Mouse (Mus musculus) liver, embryonic 13.5 days (tissue): ENCODE data around the gene Dmap1. TPM values are rescaled to one million over a fixed set of nuclear protein-coding genes. Genes with fewer than 3 reads are reported as not detected.
A peak's percentile ranks its signal among the peaks of the same experiment; 100 is the strongest.

ENCODE experiments used
- ATAC-seq: fragments of 200-750 bp; cut with Nextera tagmentation; 2 replicates; pipeline ENCODE4 v1.8.0; 2017; ENCODE audit warnings: low read depth, mild to moderate bottlenecking, moderate number of reproducible peaks, moderate library complexity
- DNase-seq: peaks from one replicate; pipeline ENCODE4 v3.0.0; 2022
- H3K27ac ChIP-seq: fragments of 300-500 bp; sonication (generic); 2 replicates; pipeline ENCODE4 v1.5.1; 2015; ENCODE audit warnings: moderate library complexity, mild to moderate bottlenecking, inconsistent platforms
- H3K27me3 ChIP-seq: fragments of 300-500 bp; sonication (generic); 2 replicates; pipeline ENCODE4 v1.6.1; 2015; ENCODE audit warnings: mild to moderate bottlenecking, inconsistent platforms
- H3K36me3 ChIP-seq: fragments of 300-500 bp; sonication (generic); 2 replicates; pipeline ENCODE4 v1.6.1; 2015; ENCODE audit warnings: mild to moderate bottlenecking, inconsistent platforms
- H3K4me1 ChIP-seq: fragments of 300-500 bp; sonication (generic); replicated peaks from 2 replicates; pipeline ENCODE4 v1.6.1; 2015; ENCODE audit warnings: inconsistent platforms
- H3K4me2 ChIP-seq: fragments of 300-500 bp; sonication (generic); 2 replicates; pipeline ENCODE4 v1.6.1; 2015; ENCODE audit warnings: inconsistent platforms, mild to moderate bottlenecking, moderate library complexity
- H3K4me3 ChIP-seq: fragments of 300-500 bp; sonication (generic); replicated peaks from 2 replicates; pipeline ENCODE4 v1.5.1; 2015; ENCODE audit warnings: mild to moderate bottlenecking, inconsistent platforms
- H3K9ac ChIP-seq: fragments of 300-500 bp; sonication (generic); 2 replicates; pipeline ENCODE4 v1.6.1; 2015; ENCODE audit warnings: mild to moderate bottlenecking, inconsistent platforms
- H3K9me3 ChIP-seq: fragments of 300-500 bp; sonication (generic); replicated peaks from 2 replicates; pipeline ENCODE4 v1.6.1; 2016; ENCODE audit warnings: inconsistent platforms
- WGBS: fragments of 180-500 bp; shearing (Covaris S2); methylation state at CpG from one replicate; pipeline ENCODE4 v1.1.7; 2015; ENCODE audit not compliant: insufficient replicate concordance; 5-methylcytosine and 5-hydroxymethylcytosine counted together
- polyA plus RNA-seq: library from polyadenylated mRNA; unstranded; fragments of >200 nt; fragmentation: Nextera tagmentation; extraction: Ambion mirVana; gene quantifications from 2 replicates; pipeline ENCODE4 v1.2.1, GENCODE M21; 2015

Gene Dmap1
- polyA plus RNA-seq, 1 experiment from 2014 or later: 24.4 TPM

DNA sequence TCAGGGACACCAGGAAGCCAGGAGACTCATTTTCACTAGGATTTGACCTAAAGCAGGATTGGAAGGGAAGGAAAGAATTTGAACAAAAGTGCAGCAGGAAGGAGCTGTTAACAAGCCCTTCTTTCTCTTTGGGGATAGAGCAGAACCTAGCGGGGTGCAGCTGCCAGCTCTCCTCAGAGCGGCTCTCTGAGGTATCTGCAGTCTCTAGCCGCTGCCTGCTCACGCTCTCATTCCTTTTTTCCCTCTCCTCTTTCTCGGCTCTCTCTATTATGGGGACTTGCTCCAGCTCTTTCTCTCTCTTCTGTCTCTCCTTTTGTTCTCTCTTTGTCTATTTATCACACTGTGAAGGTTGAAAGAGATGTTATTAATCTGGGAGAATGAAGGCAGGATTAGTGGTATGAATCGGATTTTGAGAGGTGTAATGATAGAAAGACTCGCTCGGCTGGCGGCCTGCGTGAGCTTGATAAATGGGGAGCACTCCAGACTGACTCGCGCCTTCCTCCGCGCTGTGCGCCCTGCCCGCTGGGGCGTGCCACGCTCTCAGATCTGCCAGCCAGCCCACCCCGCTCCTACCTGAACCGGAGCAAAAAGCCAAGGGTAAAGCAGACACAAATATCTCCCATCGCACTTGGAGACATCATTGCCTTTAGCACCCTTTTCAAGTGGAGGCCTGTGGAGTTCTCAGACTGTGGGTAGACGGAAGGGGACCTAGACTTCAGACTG, 45.0 kb downstream of the Dmap1 start:
- WGBS: 73% methylated on average over 22 of the region's 22 CpGs
- H3K4me2 ChIP-seq: no peak overlapping the region
- H3K27me3 ChIP-seq: no peaks in the 10 kb centered on the region
- ATAC-seq (peak; percentile 51; the same call in 1 of the 2 replicates), DNase-seq (peak; percentile 30)
- no peak overlapping the region for H3K4me3 ChIP-seq
- H3K36me3 ChIP-seq: peaks cover 4% of the 10 kb centered on the region; the same call in 1 of the 2 replicates
- H3K9me3 ChIP-seq: no peaks in the 10 kb centered on the region
- peaks cover 41% of the 10 kb centered on the region for H3K4me1 ChIP-seq
- H3K27ac ChIP-seq: no peak overlapping the region
- H3K9ac ChIP-seq: no peak overlapping the region

DNA sequence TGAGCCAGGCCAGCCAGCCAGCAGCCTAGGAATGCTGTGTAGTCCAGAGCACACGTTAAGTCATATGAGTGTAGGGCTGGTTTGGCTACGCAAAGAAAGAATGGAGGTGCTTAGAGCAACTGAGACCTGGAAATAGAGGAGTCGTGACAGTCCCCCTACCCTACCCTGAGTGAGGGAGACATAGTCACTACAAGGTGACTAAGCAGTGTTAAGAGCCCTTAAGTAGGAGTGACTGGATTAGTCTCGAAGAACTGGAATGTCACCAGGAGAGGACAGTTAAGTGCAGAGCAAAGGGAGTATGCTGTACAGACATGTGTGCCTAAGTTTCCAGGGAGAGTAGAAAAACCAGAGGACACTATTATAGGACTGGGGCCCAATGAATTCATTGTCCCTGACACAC, 45.9 kb downstream of the Dmap1 start:
- Histone ChIP-seq H3K4me2 (no peak overlapping the region), H3K36me3 (no peaks in the 10 kb centered on the region), H3K27ac (no peak overlapping the region), H3K9ac (no peak overlapping the region), H3K4me1 (peaks cover 41% of the 10 kb centered on the region), H3K9me3 (no peaks in the 10 kb centered on the region), H3K27me3 (no peaks in the 10 kb centered on the region), H3K4me3 (no peak overlapping the region)
- 73% methylated on average over 4 of the region's 4 CpGs for WGBS
- ATAC-seq: no peak
- DNase-seq: no peak

DNA sequence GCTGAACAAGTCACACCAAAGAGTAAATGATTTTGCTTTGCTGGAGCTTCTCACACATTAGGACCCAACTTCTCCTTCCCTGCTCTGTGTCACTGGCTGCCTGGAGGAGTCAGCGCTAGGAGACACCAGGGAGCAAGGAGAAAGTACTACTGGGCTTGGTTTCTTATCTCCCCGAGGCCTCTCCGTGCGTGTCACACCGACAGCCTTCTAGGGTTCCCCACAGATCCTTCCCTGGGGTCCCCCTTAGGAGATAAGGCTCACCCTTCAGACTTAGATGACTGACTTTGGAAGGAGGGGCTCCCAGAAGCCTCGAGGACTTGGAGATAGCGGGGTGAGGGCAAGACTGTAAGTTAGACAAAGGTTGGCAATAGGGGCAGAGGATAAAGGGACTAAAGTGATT, 47.4 kb downstream of the Dmap1 start:
- H3K4me2 ChIP-seq: no peak overlapping the region
- H3K27ac ChIP-seq: no peak overlapping the region
- H3K4me3 ChIP-seq: no peak overlapping the region
- DNase-seq: peak; percentile 37
- H3K36me3 ChIP-seq: no peaks in the 10 kb centered on the region
- peak; percentile 87 for ATAC-seq
- H3K4me1 ChIP-seq: peaks cover 55% of the 10 kb centered on the region
- no peaks in the 10 kb centered on the region for H3K27me3 ChIP-seq
- H3K9me3 ChIP-seq: no peaks in the 10 kb centered on the region
- WGBS: 12% methylated on average over 7 of the region's 7 CpGs
- H3K9ac ChIP-seq: no peak overlapping the region

DNA sequence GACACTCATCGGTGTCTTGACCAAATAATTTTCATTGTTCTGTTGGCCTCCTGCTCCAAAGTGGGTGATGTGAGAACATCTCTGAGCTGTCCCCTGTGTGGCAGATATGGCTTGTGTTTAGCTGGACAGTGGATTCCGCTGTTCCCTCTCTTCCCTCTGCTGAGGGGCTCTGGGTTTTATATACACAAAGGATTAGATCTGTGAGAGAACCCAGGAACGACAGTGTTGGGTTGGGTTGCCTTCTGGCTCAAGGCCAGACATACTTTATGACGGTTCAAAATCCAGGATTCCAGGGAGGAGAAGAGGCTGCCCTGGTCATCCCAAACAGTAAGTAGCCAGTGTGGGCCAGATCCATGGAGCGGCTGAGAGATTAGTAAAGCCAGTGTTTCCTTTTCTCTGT, 48.5 kb downstream of the Dmap1 start:
- no peaks in the 10 kb centered on the region for H3K36me3 ChIP-seq
- no peak overlapping the region for H3K4me3 ChIP-seq
- DNase-seq (no peak), ATAC-seq (no peak)
- H3K4me2 ChIP-seq: no peak overlapping the region
- no peak overlapping the region for H3K9ac ChIP-seq
- peaks cover 65% of the 10 kb centered on the region for H3K4me1 ChIP-seq
- H3K27me3 ChIP-seq: no peaks in the 10 kb centered on the region
- H3K9me3 ChIP-seq: no peaks in the 10 kb centered on the region
- 80% methylated on average over 5 of the region's 5 CpGs for WGBS
- H3K27ac ChIP-seq: no peak overlapping the region

DNA sequence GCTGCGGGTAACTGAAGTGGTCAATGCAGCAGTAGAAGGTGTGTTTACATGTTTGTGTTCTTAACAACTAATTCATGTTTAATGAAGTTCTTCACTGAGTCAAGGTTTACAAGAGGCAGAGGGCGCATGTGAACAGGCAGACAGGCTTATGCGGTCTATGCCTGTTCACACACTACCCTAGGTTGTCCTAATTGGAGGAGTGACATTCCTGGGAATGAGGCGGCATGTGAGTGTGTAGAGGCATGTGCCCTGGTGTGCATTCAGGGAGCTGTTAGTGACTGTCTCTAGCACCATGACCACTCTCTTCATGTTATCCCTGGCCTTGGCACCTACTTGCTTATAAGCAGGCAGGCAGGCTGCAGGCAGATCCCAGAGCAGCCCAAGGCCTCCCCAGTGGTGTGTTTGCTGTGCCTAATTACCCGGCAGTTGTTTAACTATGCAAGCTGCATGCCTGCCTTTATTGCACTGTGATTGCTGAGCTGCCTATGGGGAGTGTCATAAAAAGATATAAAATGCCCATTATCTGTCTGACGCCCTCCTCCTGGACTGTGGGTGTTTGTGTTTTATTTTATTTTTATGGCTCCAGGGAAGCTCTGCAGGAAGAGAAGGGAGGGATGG, 51.9 kb downstream of the Dmap1 start:
- peaks cover 42% of the 10 kb centered on the region for H3K4me1 ChIP-seq
- no peak for DNase-seq
- no peak overlapping the region for H3K9ac ChIP-seq
- WGBS: 69% methylated on average over 6 of the region's 6 CpGs
- H3K36me3 ChIP-seq: no peaks in the 10 kb centered on the region
- no peak overlapping the region for H3K4me2 ChIP-seq
- no peak overlapping the region for H3K4me3 ChIP-seq
- no peak overlapping the region for H3K27ac ChIP-seq
- H3K27me3 ChIP-seq: no peaks in the 10 kb centered on the region
- no peak for ATAC-seq
- H3K9me3 ChIP-seq: no peaks in the 10 kb centered on the region

DNA sequence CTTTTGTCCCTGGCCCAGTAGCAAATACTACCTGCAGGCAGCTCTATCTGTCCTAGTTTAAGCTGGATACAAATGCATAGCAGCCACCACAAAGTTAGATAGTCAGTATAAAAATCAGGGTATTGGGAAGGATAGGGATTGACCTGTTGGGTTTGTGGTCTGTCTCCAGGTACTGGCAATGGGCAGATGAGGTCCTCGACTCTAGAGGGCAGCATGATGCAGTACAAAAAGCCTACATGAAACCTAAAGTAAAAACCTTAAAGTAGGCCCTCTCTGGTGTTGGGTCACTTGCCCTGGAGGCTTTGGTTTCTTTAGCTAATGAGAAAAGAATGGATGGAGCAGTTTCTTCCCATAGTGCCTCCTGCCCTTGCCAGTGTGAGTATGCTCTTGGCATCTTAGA, 53.6 kb downstream of the Dmap1 start:
- no peak overlapping the region for H3K4me2 ChIP-seq
- ATAC-seq (no peak), DNase-seq (no peak)
- no peaks in the 10 kb centered on the region for H3K36me3 ChIP-seq
- H3K4me3 ChIP-seq: no peak overlapping the region
- H3K9me3 ChIP-seq: no peaks in the 10 kb centered on the region
- WGBS: 31% methylated on average over 1 of the region's 1 CpGs
- no peak overlapping the region for H3K9ac ChIP-seq
- H3K27ac ChIP-seq: no peak overlapping the region
- H3K27me3 ChIP-seq: no peaks in the 10 kb centered on the region
- peaks cover 25% of the 10 kb centered on the region for H3K4me1 ChIP-seq

Other genes with a start within 250 kb of the Dmap1 start
- 31.6 and 34.2 TPM in 2 replicates for gene Rnf220, start 185.2 kb downstream of the Dmap1 start, polyA plus RNA-seq
- 40.1 and 40.3 TPM in 2 replicates for gene Eri3, start 131.9 kb downstream of the Dmap1 start, polyA plus RNA-seq
- gene Gm12845, start 42.1 kb upstream of the Dmap1 start, polyA plus RNA-seq: not detected in 2 replicates
- not detected in 2 replicates for gene Klf17, start 83.4 kb upstream of the Dmap1 start, polyA plus RNA-seq
- 45.2 TPM in 2 replicates for gene Slc6a9, start 152.2 kb upstream of the Dmap1 start, polyA plus RNA-seq
- gene Ccdc24, start 190.3 kb upstream of the Dmap1 start, polyA plus RNA-seq: 1.0 and 1.1 TPM in 2 replicates
- gene B4galt2, start 201.2 kb upstream of the Dmap1 start, polyA plus RNA-seq: 1.8 and 1.9 TPM in 2 replicates
- 158 and 159 TPM in 2 replicates for gene Atp6v0b, start 205.1 kb upstream of the Dmap1 start, polyA plus RNA-seq
- gene Dph2, start 209.8 kb upstream of the Dmap1 start, polyA plus RNA-seq: 9.8 and 10.5 TPM in 2 replicates
- gene Ipo13, start 232.7 kb upstream of the Dmap1 start, polyA plus RNA-seq: 22.5 and 25.9 TPM in 2 replicates
- 2.5 and 2.7 TPM in 2 replicates for gene Artn, start 247.5 kb upstream of the Dmap1 start, polyA plus RNA-seq